Mouse (Mus musculus) adrenal gland, adult 2 months (tissue): ENCODE data around the gene Fry. TPM values are rescaled to one million over a fixed set of nuclear protein-coding genes. Genes with fewer than 3 reads are reported as not detected.
A peak's percentile ranks its signal among the peaks of the same experiment; 100 is the strongest.

ENCODE experiments used
- DNase-seq: peaks from one replicate; pipeline ENCODE4 v3.0.0; 2021
- polyA plus RNA-seq: library from polyadenylated mRNA; depleted of rRNA; stranded (reverse); fragments of >200 nt; gene quantifications from 2 replicates; pipeline ENCODE4 v1.2.3, GENCODE M21; 2012
- total RNA-seq, 2 experiments: library from RNA; stranded (reverse); gene quantifications; 2 replicates each; pipeline ENCODE4 v1.2.3; 2021

The Fry gene
- total and polyA plus RNA-seq, 3 experiments = 16.4 to 44.4 (median 27.0) TPM

- no peak for DNase-seq
Measured at GRCm38 (mm10) chr5:150388623-150389022, 270.2 kb downstream of the Fry start.

- DNase-seq = no peak
Measured at GRCm38 (mm10) chr5:150389589-150390377, 271.3 kb downstream of the Fry start.

GRCm38 (mm10) chr5:150390422-150390821 lies 272.0 kb downstream of the Fry start:
- no peak for DNase-seq

- no peak for DNase-seq
Measured at GRCm38 (mm10) chr5:150394645-150395044, 276.2 kb downstream of the Fry start.

DNA sequence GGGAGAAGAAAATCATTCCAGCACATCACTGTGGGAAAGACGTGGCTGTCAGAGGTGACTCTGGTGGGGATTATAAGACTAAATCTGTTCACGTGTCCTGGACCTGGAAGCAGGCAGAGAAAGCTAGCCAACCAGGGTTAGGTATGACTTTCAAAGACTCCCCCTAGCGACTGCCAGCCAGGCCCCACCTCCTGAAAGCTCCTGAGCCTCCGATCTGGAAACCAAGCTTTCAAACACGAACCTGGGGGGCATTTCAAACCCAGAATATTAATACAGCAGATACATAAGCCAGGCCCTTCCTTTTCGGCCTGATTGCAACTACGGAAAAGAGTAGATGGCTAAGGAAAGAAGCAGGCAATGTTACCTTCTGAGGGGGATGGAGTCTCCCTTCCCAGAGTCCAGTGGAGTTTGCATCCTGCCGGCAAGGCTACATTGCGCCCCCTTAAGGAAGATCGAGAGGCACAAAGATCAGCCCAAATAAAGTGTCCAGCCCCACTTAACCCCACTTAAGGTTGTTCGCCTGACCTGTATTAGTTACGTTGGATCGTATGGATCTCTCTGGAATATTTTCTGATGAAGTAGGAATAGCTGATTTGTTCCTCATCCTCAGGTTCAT lies 284.5 kb downstream of the Fry start:
- no peak for DNase-seq

DNA sequence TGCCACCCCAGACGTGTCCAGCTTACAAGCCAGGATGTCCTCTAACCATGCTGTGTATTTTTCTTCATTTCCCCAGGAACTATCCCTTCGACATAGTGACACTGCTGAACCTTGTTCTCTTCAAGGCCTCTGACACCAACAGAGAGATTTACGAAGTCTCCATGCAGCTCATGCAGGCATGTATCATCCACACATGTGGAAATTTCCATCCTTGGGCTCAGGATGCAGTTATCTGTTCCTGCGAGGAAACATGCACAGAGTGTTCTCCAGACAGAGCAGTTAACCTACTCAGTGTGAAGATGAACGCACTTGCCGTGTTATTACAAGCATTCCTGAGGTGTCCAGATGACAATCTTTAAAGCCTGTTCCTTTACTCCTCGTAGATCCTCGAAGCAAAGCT lies 286.4 kb downstream of the Fry start:
- peak; percentile 52 for DNase-seq

DNA sequence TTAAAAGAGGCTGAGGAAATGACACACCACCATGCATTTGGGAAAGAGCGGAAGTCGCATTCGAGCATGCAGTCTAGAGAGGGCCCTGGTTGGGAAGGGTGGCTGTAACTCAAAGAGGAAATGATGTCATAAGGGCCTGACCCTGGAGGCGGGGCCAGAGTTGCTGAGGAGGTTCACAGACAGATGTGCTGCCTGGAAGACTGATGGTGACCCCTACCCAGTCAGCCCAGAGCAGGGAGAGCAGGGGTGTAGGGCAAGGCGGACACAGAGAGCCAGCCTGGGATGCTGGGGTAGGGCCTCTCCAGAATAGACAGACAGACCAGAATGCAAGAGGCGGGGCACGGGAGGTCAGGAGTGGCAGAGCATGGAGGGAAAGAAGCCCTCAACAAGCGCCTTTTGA lies 290.5 kb downstream of the Fry start:
- DNase-seq = no peak

DNA sequence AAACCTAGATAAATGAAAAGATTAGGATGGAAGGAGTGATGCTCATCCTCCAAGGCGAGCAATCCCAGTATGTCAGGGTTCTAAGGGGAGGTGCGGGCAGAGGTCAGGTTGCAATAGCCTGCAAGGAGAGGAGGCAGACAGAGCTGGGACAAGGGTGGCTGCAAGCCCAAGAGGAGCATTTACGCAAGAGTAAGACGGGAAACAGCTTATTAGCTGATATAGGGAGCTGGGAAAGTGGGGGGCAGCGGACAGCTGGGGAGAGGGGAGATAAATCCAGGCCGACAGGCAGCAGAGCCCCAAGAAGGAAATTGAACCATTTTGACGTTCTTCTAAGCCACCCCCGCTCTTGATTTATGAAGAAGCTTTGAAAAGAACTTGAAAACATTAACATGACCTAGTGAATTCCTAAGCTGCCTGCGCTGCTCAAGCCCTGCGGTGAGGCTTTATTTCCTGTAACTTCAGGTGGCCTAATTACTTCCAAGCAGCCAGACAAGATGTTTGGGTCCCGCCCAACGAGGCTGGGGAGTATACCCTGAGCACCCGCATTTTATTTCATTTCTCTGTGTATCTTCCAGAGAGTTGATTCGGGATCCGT lies 291.1 kb downstream of the Fry start:
- DNase-seq = peak; percentile 18

DNA sequence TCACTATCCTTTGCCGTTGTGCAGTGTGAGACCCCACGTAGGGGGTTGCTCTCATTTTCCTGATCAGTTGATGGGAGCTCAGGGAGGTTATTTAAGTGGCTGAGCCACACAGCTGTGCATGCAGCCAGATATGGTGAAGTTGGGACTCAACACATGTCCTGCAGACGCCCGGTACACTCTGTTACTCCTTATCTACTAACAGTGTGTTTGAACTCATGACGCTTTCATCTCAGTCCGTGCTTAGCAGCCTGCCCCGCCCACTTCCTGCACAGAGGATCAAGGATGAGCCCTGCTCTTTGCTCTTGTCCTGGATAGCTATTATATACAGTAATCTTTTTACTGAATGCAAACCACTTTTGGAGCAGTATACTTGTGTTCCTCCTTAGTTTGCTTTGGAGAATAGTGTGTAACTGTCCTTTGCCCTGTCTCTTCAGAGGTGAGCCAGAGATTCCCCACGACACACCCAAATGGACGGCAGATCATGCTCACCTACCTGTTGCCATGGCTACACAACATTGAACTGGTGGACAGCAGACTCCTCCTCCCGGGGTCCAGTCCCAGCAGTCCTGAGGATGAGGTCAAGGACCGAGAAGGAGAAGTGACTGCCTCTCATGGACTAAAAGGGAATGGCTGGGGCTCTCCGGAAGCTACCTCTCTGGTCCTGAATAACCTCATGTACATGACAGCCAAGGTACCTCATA lies 294.5 kb downstream of the Fry start:
- no peak for DNase-seq

DNA sequence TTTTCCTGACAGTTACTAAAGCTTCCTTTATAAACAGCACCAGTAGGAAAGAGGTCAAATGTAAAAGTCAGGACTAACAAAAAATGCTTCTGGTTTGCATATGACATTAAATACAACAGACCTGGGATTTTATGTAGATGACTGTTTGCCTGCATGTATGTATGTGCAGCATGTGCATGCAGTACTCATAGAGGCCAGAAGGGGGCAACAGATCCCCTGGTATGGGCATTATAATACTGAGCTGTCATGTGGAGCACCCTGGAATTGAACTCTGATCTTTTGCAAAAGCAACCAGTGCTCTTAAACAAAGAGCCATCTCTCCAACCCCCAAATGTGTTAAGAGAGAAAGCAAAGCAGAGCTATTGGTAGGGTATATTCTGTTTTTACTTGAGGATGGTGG lies 296.4 kb downstream of the Fry start:
- no peak for DNase-seq

GRCm38 (mm10) chr5:150417223-150417622 lies 298.8 kb downstream of the Fry start:
- no peak for DNase-seq

GRCm38 (mm10) chr5:150418035-150418434 lies 299.6 kb downstream of the Fry start:
- DNase-seq = no peak

- DNase-seq = no peak
Measured at GRCm38 (mm10) chr5:150425038-150425437, 306.6 kb downstream of the Fry start.

- DNase-seq = no peak
Measured at GRCm38 (mm10) chr5:150426595-150426994, 308.1 kb downstream of the Fry start.

GRCm38 (mm10) chr5:150431286-150431685 lies 312.8 kb downstream of the Fry start:
- no peak for DNase-seq

DNA sequence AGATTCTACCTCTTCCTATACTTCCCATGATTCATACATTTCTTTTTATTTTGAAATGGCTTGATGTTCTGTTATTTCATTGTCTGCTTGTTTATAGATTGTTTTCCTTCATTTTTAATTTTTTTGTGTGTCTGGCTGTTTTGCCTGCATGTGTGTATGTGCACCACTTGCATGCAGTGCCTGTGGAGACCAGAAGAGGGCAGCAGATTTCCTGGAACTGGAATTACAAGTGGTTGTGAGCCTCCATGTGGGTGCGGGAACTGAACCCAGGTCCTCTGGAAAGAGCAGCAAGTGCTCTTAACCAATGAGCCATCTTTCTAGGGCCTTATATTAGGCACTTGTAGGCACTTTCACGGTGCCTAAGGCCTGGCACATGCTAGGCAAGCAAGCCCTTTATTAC lies 314.5 kb downstream of the Fry start:
- DNase-seq = no peak

DNA sequence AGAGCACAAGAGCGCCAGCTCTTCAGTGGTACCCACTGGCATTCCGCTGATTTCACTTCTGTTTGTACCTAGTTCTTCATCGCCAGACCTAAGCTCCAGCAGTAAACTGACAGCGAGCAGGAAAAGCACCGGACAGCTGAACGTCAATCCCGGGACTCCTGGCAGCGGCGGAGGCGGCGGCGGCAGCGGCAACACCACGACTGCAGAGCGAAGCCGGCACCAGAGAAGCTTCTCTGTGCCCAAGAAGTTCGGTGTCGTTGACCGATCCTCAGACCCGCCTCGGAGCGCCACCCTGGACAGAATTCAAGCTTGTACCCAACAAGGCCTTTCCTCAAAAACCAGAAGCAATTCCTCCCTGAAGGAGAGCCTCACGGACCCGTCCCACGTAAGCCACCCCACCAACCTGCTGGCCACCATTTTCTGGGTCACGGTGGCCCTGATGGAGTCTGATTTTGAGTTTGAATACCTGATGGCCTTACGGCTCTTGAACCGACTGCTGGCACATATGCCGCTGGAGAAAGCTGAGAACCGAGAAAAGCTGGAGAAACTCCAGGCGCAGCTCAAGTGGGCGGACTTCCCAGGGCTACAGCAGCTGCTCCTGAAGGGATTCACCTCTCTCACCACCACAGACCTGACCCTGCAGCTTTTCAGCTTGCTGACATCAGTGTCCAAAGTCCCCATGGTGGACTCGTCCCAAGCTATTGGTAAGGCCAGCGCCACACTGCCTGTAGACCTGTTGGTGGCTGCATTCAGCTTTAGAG lies 318.4 kb downstream of the Fry start:
- DNase-seq = peak; percentile 16

GRCm38 (mm10) chr5:150441690-150442089 lies 323.2 kb downstream of the Fry start:
- no peak for DNase-seq

GRCm38 (mm10) chr5:150451281-150452003 lies 333.0 kb downstream of the Fry start:
- DNase-seq = no peak

DNA sequence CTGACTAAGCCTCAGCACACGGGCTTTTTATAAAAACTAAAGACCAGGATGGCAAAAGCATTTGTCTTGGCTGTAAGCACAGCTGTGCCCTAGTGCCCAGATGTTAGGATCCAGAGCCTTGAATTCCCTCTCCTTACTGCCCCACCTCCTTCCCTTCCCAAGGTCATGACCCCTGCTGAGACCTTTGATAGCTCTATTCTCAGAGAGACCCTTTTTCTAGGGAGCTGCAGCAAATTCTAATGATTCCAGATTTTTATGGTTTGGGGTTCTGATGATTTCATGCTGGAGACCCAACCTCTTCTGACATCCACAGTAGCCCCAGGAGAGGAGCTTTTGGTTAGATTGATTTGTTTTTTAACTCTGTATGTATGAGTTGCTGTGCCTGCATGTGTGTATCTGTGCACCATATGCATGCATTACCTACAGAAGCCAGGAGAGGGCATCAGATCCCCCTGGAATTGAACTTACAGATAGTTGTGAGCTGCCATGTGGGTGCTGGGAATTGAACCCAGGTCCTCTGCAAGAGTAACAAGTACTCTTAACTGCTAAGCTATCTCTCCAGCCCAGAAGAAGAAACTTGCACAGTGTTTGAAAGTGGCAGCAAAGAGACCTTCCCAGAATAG lies 333.7 kb downstream of the Fry start:
- no peak for DNase-seq

- no peak for DNase-seq
Measured at GRCm38 (mm10) chr5:150452671-150453070, 334.2 kb downstream of the Fry start.
